Mouse (Mus musculus) kidney, embryonic 15.5 days (tissue): Measurements from ENCODE around the gene Sv2b. TPM values are rescaled to one million over a fixed set of nuclear protein-coding genes. Genes with fewer than 3 reads are reported as not detected.
"Not testable (repeated sequence)": the region's sequence is repeated elsewhere in the genome, so short reads cannot be mapped to it uniquely, and the experiment has no call there.

Source experiments
- ATAC-seq: fragments of 200-750 bp; cut with Nextera tagmentation; replicated peaks from 2 replicates; pipeline ENCODE4 v1.8.0; 2017; ENCODE audit warnings: moderate TSS enrichment; ENCODE audit not compliant: low FRiP score
- H3K27ac ChIP-seq: fragments of 300-500 bp; sonication (generic); 2 replicates; pipeline ENCODE4 v1.5.1; 2015; ENCODE audit warnings: mild to moderate bottlenecking, inconsistent platforms
- H3K27me3 ChIP-seq: fragments of 300-500 bp; sonication (generic); 2 replicates; pipeline ENCODE4 v1.6.1; 2015; ENCODE audit warnings: inconsistent platforms
- H3K36me3 ChIP-seq: fragments of 300-500 bp; sonication (generic); 2 replicates; pipeline ENCODE4 v1.6.1; 2015; ENCODE audit warnings: inconsistent platforms
- H3K4me1 ChIP-seq: fragments of 300-500 bp; sonication (generic); 2 replicates; pipeline ENCODE4 v1.6.1; 2015; ENCODE audit warnings: inconsistent platforms
- H3K4me2 ChIP-seq: fragments of 300-500 bp; sonication (generic); 2 replicates; pipeline ENCODE4 v1.6.1; 2015; ENCODE audit warnings: moderate library complexity, mild to moderate bottlenecking, inconsistent platforms
- H3K4me3 ChIP-seq: fragments of 300-500 bp; sonication (generic); replicated peaks from 2 replicates; pipeline ENCODE4 v1.5.1; 2015; ENCODE audit warnings: mild to moderate bottlenecking, inconsistent platforms
- H3K9ac ChIP-seq: fragments of 300-500 bp; sonication (generic); 2 replicates; pipeline ENCODE4 v1.6.1; 2015; ENCODE audit warnings: mild to moderate bottlenecking, inconsistent platforms
- H3K9me3 ChIP-seq: fragments of 300-500 bp; sonication (generic); replicated peaks from 2 replicates; pipeline ENCODE4 v1.6.1; 2016; ENCODE audit warnings: inconsistent platforms
- WGBS: fragments of 180-500 bp; shearing (Covaris S2); methylation state at CpG from one replicate; pipeline ENCODE4 v1.1.7; 2015; ENCODE audit warnings: mixed read lengths; 5-methylcytosine and 5-hydroxymethylcytosine counted together
- polyA plus RNA-seq: library from polyadenylated mRNA; unstranded; fragments of >200 nt; fragmentation: Nextera tagmentation; extraction: Ambion mirVana; gene quantifications from 2 replicates; pipeline ENCODE4 v1.2.1, GENCODE M21; 2015

Sv2b gene
- polyA plus RNA-seq, 1 experiment from 2014 or later = 0.92 TPM

DNA sequence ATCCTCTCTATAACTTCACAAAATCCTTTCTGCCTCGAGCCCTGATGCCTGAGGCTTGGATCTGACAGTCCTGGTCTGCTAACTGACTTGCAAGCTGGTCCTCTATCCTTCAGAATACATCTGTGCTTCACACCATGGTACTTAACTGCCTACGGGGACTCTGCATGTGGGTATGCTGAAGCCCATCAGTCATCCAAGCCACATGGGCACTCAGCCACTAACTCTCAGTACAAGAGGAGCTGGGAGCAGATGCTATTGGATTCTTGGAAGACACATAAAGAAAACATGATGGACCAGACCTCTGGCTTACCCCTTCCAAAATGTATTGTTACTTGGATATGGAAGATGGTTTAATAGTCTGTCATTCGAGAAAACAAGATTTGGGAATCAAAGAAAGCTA is 103.7 kb downstream of the Sv2b start:
- Histone ChIP-seq H3K36me3 (no peaks in the 10 kb centered on the region), H3K4me1 (0 out of 2 replicates have a peak, but pooled peaks cover 2% of the 10 kb centered on the region), H3K27me3 (no peaks in the 10 kb centered on the region), H3K4me3 (no peak overlapping the region), H3K9me3 (no peaks in the 10 kb centered on the region), H3K4me2 (no peak overlapping the region), H3K9ac (no peak overlapping the region), H3K27ac (no peak overlapping the region)
- 84% methylated on average over 3 of the region's 3 CpGs for WGBS
- ATAC-seq = no peak

DNA sequence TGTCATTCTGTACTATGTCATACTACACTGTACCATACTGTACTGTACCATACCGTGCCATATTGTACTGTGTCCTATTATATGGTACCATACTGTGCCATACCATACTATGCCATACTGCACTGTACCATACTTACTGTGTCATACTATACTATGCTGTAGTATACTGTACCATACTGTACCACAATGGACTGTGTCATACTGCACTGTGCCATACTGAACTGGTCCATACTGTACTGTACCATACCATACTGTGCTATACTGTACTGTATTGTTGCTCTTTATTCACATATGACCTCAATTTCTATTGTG is 114.2 kb downstream of the Sv2b start:
- not testable (repeated sequence) for H3K36me3 ChIP-seq, H3K4me3 ChIP-seq, H3K27me3 ChIP-seq, H3K4me2 ChIP-seq, H3K9me3 ChIP-seq, ATAC-seq, H3K27ac ChIP-seq, H3K9ac ChIP-seq, H3K4me1 ChIP-seq
- WGBS = 97% methylated on average over 1 of the region's 1 CpGs

DNA sequence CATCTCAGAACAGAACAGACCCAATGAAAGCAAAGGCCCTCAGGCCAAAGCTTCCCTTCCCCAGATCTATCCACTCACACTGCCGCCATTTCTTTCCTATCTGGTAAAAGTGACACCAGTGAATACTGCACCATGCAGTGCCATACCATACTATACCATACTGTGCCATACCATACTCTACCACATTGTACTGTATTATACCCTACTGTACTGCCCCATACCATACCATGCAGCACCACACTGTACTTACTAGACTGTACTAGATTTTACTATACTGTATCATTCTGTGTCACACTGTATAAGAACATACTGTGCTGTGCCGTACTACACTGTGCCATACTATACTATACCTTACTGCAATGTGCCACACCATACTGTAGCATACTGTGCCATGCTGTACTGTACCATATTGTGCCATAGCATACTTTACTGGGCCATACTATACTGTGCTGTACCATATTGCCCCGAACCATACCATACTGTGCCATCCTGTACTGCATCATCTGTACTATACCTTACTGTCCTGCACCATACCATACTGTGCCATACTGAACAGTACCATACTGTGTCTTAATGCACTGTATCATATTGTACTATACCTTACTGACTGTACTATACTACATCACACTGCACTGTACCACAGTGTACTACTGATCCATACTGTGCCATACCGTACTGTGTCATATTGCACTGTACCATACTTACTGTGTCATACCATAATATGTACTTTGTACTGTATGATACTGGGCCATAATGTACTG is 114.7 kb downstream of the Sv2b start:
- H3K27ac ChIP-seq = no peak overlapping the region
- 0 out of 2 replicates have a peak, but pooled peaks have one; percentile 36 for ATAC-seq
- 92% methylated on average over 4 of the region's 4 CpGs for WGBS
- H3K4me2 ChIP-seq = no peak overlapping the region
- no peak overlapping the region for H3K9ac ChIP-seq
- no peak overlapping the region for H3K4me3 ChIP-seq
- H3K27me3 ChIP-seq = no peaks in the 10 kb centered on the region
- no peaks in the 10 kb centered on the region for H3K36me3 ChIP-seq
- no peaks in the 10 kb centered on the region for H3K9me3 ChIP-seq
- no peaks in the 10 kb centered on the region for H3K4me1 ChIP-seq

DNA sequence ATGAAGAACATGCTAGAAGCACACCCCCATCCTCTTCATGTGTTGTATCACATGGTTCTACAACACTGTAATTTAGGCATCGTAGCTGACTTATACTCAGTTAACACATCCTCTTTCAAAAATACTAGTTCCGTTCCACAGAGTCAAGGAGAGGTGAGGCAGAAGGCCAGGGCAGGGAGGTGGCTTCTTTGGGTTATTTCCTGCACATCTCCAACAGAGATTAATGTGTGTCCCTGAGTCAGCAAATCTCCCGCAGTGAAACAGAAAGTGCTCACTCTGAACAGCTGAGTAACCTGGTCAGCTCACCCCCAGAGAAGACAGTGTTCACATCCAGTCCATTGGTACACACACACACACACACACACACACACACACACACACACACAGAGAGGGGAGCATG is 118.9 kb downstream of the Sv2b start:
- no peak for ATAC-seq
- WGBS = 44% methylated on average over 3 of the region's 3 CpGs
- Histone ChIP-seq H3K4me2 (no peak overlapping the region), H3K27ac (no peak overlapping the region), H3K36me3 (no peaks in the 10 kb centered on the region), H3K9me3 (no peaks in the 10 kb centered on the region), H3K4me3 (no peak overlapping the region), H3K4me1 (no peaks in the 10 kb centered on the region), H3K27me3 (no peaks in the 10 kb centered on the region), H3K9ac (no peak overlapping the region)

DNA sequence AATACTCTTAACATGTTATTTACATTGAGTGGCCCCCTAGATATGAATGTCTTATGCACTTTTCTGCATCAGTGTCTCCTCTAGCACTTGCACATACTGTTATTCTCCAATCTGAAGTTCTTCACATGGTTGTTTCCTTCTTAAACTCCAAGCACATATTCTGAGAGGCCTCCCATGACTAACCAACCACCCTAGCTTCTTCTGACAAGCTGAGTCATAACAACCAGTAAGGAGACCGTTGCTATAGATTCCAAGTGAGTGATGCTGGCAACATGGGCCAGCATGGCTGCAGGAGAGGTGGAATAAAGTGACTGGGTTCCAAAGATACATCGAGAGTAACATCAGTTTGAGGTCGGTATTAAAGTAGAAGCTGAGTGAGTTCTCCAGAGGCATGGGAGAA is 134.0 kb downstream of the Sv2b start:
- 85% methylated on average over 3 of the region's 3 CpGs for WGBS

DNA sequence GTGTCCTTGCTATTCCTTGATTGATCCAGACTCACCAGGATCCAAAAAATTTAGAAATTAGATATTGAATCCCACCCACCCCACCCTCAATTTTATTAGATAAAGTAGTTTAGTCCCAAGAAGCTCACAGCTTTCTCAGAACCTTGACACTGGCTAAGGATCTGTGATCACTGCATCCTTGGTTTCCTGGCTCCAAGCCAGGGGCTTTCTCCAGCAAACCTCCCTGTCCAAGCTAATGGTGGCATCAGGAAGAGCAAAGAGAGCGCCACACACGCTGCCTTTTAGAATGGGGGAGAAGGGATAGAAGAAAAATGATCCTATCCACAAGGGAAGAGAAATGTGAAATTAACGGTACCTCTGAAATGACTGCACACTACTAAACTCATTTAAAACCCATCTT is 141.6 kb downstream of the Sv2b start:
- Histone ChIP-seq H3K4me1 (no peaks in the 10 kb centered on the region), H3K4me3 (no peak overlapping the region), H3K27ac (no peak overlapping the region), H3K4me2 (no peak overlapping the region), H3K9me3 (no peaks in the 10 kb centered on the region), H3K27me3 (no peaks in the 10 kb centered on the region), H3K9ac (no peak overlapping the region), H3K36me3 (no peaks in the 10 kb centered on the region)
- ATAC-seq = no peak
- WGBS = 83% methylated on average over 3 of the region's 3 CpGs

More for the DNA sequence above, 134.0 kb downstream of the Sv2b start:
- Histone ChIP-seq H3K27me3 (no peaks in the 10 kb centered on the region), H3K4me2 (no peak overlapping the region), H3K4me3 (no peak overlapping the region), H3K9ac (no peak overlapping the region), H3K36me3 (no peaks in the 10 kb centered on the region), H3K4me1 (no peaks in the 10 kb centered on the region), H3K27ac (no peak overlapping the region), H3K9me3 (no peaks in the 10 kb centered on the region)
- no peak for ATAC-seq

DNA sequence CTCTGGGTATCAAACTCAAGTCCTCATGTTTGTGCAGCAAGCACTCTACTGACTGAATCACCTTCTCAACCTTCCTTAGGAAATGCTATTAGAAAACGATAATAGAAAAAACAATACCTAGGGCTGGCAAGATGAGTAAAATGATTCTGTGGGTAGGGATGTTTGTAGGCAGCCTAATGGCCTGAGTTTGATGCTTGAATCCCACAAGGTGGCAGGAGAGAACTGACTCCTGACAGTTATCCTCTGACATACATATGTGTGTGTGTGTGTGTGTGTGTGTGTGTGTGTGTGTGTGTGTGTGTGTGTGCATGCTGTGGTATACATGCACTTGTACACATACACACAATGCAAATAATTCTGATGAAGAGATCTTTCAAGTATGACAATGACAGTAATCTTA is 161.9 kb downstream of the Sv2b start:
- ATAC-seq = no peak
- Histone ChIP-seq H3K27me3 (no peaks in the 10 kb centered on the region), H3K36me3 (no peaks in the 10 kb centered on the region), H3K4me2 (no peak overlapping the region), H3K4me1 (peaks cover 8% of the 10 kb centered on the region), H3K4me3 (no peak overlapping the region), H3K9ac (no peak overlapping the region), H3K9me3 (no peaks in the 10 kb centered on the region), H3K27ac (no peak overlapping the region)
- 50% methylated on average over 1 of the region's 1 CpGs for WGBS

- Histone ChIP-seq H3K4me3 (no peak overlapping the region), H3K36me3 (no peaks in the 10 kb centered on the region), H3K4me1 (peaks cover 18% of the 10 kb centered on the region), H3K4me2 (no peak overlapping the region), H3K27me3 (no peaks in the 10 kb centered on the region), H3K9me3 (no peaks in the 10 kb centered on the region), H3K27ac (0 out of 2 replicates have a peak overlapping the region, but pooled peaks have one; percentile 29), H3K9ac (no peak overlapping the region)
- no peak for ATAC-seq
- 41% methylated on average over 2 of the region's 2 CpGs for WGBS
Measured at GRCm38 (mm10) chr7:75142800-75143199, 166.3 kb downstream of the Sv2b start.

DNA sequence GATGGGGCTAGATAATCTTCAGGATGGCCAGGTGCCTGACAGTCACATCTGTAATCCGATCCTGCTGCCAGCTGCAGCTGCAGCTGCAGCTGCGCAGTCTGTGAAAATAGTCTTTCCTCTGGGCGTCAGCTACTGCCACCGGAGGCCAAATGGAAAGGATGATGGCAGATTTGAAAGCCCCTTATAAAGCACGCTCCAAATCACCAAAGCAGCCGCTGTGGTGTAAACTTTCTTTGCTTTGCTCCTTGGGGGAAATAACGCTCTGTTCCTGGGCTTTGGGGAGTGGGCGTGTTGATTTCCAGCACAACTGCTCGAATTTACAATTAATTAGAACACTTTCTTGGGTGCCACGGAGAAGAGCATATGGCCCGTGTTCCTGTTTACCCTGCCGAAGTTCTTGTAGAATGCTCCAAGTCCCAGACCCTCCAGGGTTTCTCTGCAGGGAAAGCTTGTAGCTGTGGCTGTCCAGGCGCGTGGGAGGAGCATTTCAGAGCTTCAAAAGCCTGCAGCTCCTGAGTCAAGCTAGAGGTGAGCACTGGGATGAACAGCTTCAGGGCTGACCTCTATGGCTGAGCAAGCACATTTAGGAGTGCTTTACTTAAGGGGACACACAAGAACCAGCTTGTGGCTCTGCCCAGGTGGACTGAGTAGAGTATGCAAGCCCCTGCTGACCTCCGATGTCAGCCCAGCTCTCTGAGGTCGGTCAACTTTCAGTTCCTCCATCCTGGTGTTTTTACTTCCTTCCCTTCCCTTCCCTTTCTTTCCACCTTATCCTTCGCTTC is 167.0 kb downstream of the Sv2b start:
- Histone ChIP-seq H3K4me3 (peak overlapping the region; percentile 31), H3K9ac (no peak overlapping the region), H3K27me3 (no peaks in the 10 kb centered on the region), H3K9me3 (no peaks in the 10 kb centered on the region), H3K4me1 (peaks cover 18% of the 10 kb centered on the region), H3K4me2 (peak overlapping the region; percentile 60), H3K27ac (peak overlapping the region; percentile 29; the same call in 1 of the 2 replicates), H3K36me3 (no peaks in the 10 kb centered on the region)
- WGBS = 6% methylated on average over 17 of the region's 17 CpGs
- ATAC-seq = peak; percentile 71

DNA sequence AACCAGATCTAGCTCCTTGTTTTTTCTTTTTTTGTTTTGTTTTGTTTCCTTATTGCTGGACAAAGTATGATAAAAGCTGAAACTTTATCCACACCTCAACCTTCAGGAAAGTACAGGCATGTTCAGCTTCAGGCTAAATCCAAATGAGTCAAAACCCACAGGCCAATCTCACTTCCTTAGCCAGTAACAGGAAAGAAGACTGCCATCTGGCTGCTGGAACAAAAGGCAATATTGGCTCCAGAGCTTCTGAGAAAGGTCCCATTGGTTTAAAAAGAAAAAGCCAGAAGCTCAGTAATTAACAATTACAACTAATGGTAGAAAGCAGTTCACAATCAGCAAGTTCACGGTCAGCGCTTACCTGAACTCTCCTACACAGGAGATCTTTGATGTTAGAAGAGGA is 169.8 kb downstream of the Sv2b start:
- no peak for ATAC-seq
- H3K4me3 ChIP-seq = no peak overlapping the region
- H3K36me3 ChIP-seq = no peaks in the 10 kb centered on the region
- H3K27me3 ChIP-seq = no peaks in the 10 kb centered on the region
- H3K27ac ChIP-seq = no peak overlapping the region
- WGBS = 92% methylated on average over 2 of the region's 2 CpGs
- no peak overlapping the region for H3K4me2 ChIP-seq
- H3K4me1 ChIP-seq = peaks cover 18% of the 10 kb centered on the region
- H3K9me3 ChIP-seq = no peaks in the 10 kb centered on the region
- no peak overlapping the region for H3K9ac ChIP-seq

DNA sequence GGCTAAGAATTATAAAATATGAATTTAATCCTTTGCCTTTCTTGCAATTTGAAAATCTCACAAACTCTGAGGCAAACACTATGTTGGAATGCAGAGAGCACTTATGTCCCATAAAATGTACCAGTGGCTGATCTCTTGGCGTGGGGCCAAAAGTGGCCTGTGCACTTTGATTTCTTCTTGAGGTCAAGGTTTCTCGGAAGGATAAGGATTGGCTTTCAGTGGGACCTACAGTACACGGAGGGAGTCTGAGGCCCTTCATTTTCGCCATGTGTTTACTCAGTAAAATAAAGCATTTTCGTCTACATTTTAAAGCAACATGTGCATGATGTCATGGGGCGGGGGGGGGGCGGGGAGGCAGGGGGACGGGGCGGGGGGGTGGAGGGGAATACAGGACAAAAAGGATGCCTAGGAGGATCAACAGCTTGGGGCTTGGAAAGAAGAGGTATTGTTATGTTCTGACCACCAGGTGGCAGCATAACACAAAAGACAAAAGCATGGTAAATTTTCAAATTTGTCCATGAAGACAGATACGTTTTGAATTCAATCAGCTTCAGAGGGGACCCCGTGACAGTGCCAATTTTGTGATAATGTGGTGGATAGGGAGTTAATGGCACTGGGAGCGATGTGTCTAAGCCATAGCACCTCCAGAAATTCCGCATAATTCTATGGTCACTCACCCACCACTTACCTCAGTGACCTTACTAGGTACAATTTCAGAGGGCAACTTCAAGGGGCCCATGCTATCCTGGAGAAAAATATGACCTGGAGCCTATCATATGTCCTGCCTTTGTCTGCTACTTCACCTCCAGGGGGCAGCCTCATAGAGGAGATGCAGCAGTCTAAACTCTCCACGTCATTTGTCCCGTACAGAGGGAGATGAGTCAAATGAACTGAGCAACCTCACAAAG is 174.1 kb downstream of the Sv2b start:
- 0 out of 2 replicates have a peak overlapping the region, but pooled peaks have one; percentile 21 for H3K4me2 ChIP-seq
- H3K4me3 ChIP-seq = no peak overlapping the region
- 20% methylated on average over 15 of the region's 15 CpGs for WGBS
- no peaks in the 10 kb centered on the region for H3K36me3 ChIP-seq
- H3K27me3 ChIP-seq = no peaks in the 10 kb centered on the region
- no peak overlapping the region for H3K9ac ChIP-seq
- no peaks in the 10 kb centered on the region for H3K4me1 ChIP-seq
- 0 out of 2 replicates have a peak, but pooled peaks have one; percentile 29 for ATAC-seq
- H3K9me3 ChIP-seq = no peaks in the 10 kb centered on the region
- H3K27ac ChIP-seq = no peak overlapping the region

GRCm38 (mm10) chr7:75128036-75128435 is 181.0 kb downstream of the Sv2b start:
- Histone ChIP-seq H3K36me3 (no peaks in the 10 kb centered on the region), H3K4me3 (no peak overlapping the region), H3K4me2 (no peak overlapping the region), H3K27me3 (no peaks in the 10 kb centered on the region; the same call in 1 of the 2 replicates), H3K9me3 (no peaks in the 10 kb centered on the region), H3K9ac (no peak overlapping the region), H3K27ac (no peak overlapping the region), H3K4me1 (no peaks in the 10 kb centered on the region)
- 100% methylated on average over 4 of the region's 4 CpGs for WGBS
- no peak for ATAC-seq
